Mouse (Mus musculus) midbrain, embryonic 11.5 days (tissue): ENCODE results near the gene Ryk. TPM values are rescaled to one million over a fixed set of nuclear protein-coding genes. Genes with fewer than 3 reads are reported as not detected.

ENCODE experiments used
- ATAC-seq: fragments of 200-750 bp; cut with Nextera tagmentation; 2 replicates; pipeline ENCODE4 v1.8.0; 2017; ENCODE audit warnings: moderate TSS enrichment, moderate library complexity; ENCODE audit not compliant: low FRiP score
- DNase-seq: peaks from one replicate; pipeline ENCODE4 v3.0.0; 2015; ENCODE audit warnings: low spot score; ENCODE audit errors: missing footprints
- H3K27ac ChIP-seq: fragments of 300-500 bp; sonication (generic); 2 replicates; pipeline ENCODE4 v1.5.1; 2014; ENCODE audit warnings: low read depth, low read length
- H3K27me3 ChIP-seq: fragments of 300-500 bp; sonication (generic); 2 replicates; pipeline ENCODE4 v1.6.1; 2014; ENCODE audit warnings: mild to moderate bottlenecking, low read length, moderate library complexity, mixed read lengths; ENCODE audit not compliant: control insufficient read depth, insufficient read depth
- H3K36me3 ChIP-seq: fragments of 300-500 bp; sonication (generic); 2 replicates; pipeline ENCODE4 v1.6.1; 2014; ENCODE audit warnings: mild to moderate bottlenecking, low read length, moderate library complexity, mixed read lengths; ENCODE audit not compliant: control insufficient read depth, insufficient read depth
- H3K4me1 ChIP-seq: fragments of 300-500 bp; sonication (generic); 2 replicates; pipeline ENCODE4 v1.6.1; 2014; ENCODE audit warnings: low read length; ENCODE audit not compliant: control insufficient read depth, insufficient read depth
- H3K4me2 ChIP-seq: fragments of 300-500 bp; sonication (generic); 2 replicates; pipeline ENCODE4 v1.6.1; 2014; ENCODE audit warnings: mild to moderate bottlenecking, moderate library complexity
- H3K4me3 ChIP-seq: fragments of 300-500 bp; sonication (generic); 2 replicates; pipeline ENCODE4 v1.5.1; 2014; ENCODE audit warnings: low read depth, low read length
- H3K9ac ChIP-seq: fragments of 300-500 bp; sonication (generic); 2 replicates; pipeline ENCODE4 v1.6.1; 2014; ENCODE audit warnings: low read length
- H3K9me3 ChIP-seq: fragments of 300-500 bp; sonication (generic); 2 replicates; pipeline ENCODE4 v1.6.1; 2016; ENCODE audit warnings: low read length; ENCODE audit not compliant: control insufficient read depth
- WGBS: fragments of 180-500 bp; shearing (Covaris S2); extraction: QIAGEN DNeasy Blood & Tissue Kit; methylation state at CpG from one replicate; pipeline ENCODE4 v1.1.7; 2014; 5-methylcytosine and 5-hydroxymethylcytosine counted together
- polyA plus RNA-seq: library from polyadenylated mRNA; unstranded; fragments of >200 nt; fragmentation: Nextera tagmentation; extraction: Ambion mirVana; gene quantifications from 2 replicates; pipeline ENCODE4 v1.2.1, GENCODE M21; 2014

Gene Ryk
- polyA plus RNA-seq, 1 experiment from 2014 or later, result 27.1 TPM

DNA sequence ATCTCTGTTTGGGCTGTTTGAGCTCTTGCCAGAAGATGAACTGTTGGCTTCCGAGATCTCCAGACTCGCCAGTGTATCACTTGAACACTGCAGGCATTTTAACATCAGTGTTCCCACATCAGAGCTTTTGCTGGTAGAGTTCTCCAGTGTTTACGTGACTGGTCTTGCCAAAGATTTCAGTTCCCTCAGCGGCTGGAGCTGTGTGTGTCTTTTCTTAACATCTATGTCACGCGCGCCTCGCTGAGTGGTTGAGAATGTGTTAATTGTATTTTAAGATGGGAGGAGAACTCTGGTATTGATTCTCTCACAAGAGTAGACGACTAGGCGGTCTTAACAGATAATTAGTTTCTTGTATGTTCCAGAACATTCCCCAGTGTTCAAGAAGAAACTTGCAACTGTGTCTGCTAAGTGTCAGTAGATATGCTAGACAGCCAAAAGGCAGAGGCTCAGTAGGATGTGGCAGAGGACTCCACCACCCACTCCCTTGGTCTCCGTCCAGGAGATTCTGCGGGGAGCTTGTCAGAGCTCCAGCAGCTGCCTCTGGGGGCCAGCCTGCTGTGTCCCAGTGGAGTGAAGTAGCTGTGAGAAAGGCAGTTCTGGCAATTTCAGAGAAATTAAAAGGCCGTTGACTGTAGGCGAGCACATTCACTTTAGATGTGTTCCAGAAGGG lies 29.3 kb downstream of the Ryk start:
- 78% methylated on average over 14 of the region's 14 CpGs for WGBS
- ATAC-seq (no peak), DNase-seq (no peak)
- no peak overlapping the region for H3K4me2 ChIP-seq
- no peaks in the 10 kb centered on the region for H3K9me3 ChIP-seq
- no peak overlapping the region for H3K27ac ChIP-seq
- no peak overlapping the region for H3K4me3 ChIP-seq
- H3K4me1 ChIP-seq, result no peaks in the 10 kb centered on the region; the same call in 1 of the 2 replicates
- H3K9ac ChIP-seq, result no peak overlapping the region
- no peaks in the 10 kb centered on the region for H3K36me3 ChIP-seq
- H3K27me3 ChIP-seq, result no peaks in the 10 kb centered on the region

DNA sequence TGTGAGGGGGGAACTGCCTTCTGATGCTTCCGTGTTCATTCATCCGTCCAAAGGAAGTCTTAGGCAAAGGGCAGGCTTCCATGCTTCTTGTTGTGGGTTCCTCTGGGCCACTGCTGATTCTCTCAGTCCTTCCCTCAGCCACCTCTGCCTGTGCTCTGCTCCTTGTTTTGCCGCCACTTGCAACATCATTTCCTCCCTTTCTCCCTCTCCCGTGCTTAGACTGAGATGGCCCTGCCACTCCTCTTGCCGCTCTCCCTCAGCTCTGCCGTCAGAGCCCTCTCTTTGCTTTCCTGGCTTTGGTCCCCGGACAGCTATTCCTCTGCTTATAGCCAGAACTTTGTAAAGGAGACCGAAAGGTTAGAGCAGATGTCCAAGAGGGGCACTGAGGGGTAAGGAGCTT lies 30.2 kb downstream of the Ryk start:
- no peak overlapping the region for H3K4me3 ChIP-seq
- no peaks in the 10 kb centered on the region; the same call in 1 of the 2 replicates for H3K4me1 ChIP-seq
- H3K36me3 ChIP-seq, result no peaks in the 10 kb centered on the region
- WGBS, result 74% methylated on average over 8 of the region's 8 CpGs
- DNase-seq, result no peak
- no peaks in the 10 kb centered on the region for H3K27me3 ChIP-seq
- H3K27ac ChIP-seq, result no peak overlapping the region
- no peak for ATAC-seq
- H3K9me3 ChIP-seq, result no peaks in the 10 kb centered on the region
- no peak overlapping the region for H3K9ac ChIP-seq
- H3K4me2 ChIP-seq, result no peak overlapping the region

DNA sequence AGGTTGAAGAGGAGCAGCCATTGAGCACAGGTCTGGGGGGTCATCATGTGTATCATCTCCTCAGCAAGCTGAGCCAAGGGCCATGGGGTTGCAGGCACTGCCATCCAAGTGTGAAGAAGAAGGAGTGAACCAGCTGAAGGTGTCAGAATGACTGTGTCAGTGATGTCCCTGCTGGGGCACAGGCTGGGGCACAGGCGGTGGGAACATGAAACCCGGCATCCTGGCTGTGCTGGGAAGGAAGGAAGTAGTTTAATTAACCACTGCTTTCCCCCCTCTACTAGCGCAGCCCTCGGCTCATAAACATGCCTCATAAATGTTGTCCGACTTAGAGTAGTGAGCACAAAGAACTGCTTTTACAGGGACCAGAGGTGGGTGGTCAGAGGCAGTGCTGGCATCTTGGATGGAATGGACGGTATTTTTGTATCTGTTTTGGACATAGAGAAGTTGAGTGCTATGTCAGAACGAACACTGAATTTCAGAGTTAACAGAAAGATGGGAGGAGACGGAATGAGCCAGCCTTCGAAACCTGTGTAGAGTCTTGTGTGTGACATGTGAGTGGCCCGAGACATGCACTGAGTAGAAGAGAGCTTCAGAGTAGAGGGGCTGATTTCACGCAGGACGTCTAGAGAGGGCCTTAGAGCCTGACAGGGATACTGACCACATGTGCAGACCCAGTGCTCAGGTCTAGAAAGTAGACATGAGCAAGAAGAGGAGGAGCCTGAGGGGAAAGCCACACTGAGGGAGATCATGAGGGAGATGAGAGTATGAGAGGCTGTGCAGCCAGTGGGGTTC lies 31.4 kb downstream of the Ryk start:
- peak; percentile 24; the same call in 1 of the 2 replicates for ATAC-seq
- no peaks in the 10 kb centered on the region for H3K36me3 ChIP-seq
- H3K4me1 ChIP-seq, result no peaks in the 10 kb centered on the region; the same call in 1 of the 2 replicates
- no peak overlapping the region for H3K9ac ChIP-seq
- H3K27ac ChIP-seq, result no peak overlapping the region
- no peak overlapping the region for H3K4me2 ChIP-seq
- no peaks in the 10 kb centered on the region for H3K27me3 ChIP-seq
- H3K9me3 ChIP-seq, result no peaks in the 10 kb centered on the region
- 82% methylated on average over 12 of the region's 12 CpGs for WGBS
- DNase-seq, result no peak
- H3K4me3 ChIP-seq, result no peak overlapping the region

DNA sequence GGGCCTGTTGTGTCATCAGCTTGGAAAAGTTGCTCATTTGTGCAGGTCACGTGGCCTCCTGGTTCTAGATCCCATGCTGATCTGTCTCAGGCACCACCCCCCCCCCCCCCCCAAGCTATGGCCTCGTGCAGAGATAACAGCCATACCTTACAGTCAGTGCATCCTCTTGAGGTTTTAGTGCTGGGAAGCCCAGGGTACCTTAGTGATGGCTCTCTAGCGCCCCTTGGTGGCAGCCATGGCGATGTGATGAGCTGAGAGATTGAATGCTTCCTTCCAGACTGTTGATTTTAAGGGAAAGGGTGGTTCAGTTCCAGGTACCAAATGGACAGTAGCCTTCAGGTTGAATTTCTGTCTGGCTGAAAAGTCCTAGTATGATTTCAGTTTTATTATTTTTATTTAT lies 32.2 kb downstream of the Ryk start:
- Histone ChIP-seq H3K36me3 (no peaks in the 10 kb centered on the region), H3K27me3 (no peaks in the 10 kb centered on the region), H3K9ac (no peak overlapping the region), H3K27ac (no peak overlapping the region), H3K9me3 (no peaks in the 10 kb centered on the region), H3K4me3 (no peak overlapping the region), H3K4me2 (no peak overlapping the region), H3K4me1 (no peaks in the 10 kb centered on the region; the same call in 1 of the 2 replicates)
- WGBS, result 8% methylated on average over 4 of the region's 4 CpGs
- peak; percentile 93 for DNase-seq
- ATAC-seq, result peak; percentile 80

DNA sequence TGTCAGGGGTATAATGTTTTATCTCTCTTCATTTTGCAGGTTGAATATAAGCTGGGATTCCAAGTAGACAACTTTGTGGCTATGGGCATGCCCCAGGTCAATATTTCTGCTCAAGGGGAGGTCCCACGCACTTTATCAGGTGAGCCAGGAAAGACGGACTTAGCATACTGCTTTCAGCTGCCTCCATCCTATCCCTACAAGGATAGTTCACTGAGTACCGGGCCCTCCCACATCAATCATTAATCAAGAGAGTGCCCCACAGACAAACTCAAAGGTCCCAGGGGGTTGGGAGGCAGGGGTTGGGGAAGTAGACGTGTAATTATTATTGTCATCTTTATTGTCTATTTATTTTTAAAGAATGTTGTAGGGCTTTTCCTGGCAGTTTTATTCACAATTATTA lies 32.8 kb downstream of the Ryk start:
- H3K4me2 ChIP-seq, result no peak overlapping the region
- no peaks in the 10 kb centered on the region for H3K9me3 ChIP-seq
- no peak for DNase-seq
- no peak overlapping the region for H3K4me3 ChIP-seq
- H3K27me3 ChIP-seq, result no peaks in the 10 kb centered on the region
- WGBS, result 91% methylated on average over 4 of the region's 4 CpGs
- H3K9ac ChIP-seq, result no peak overlapping the region
- peaks cover 2% of the 10 kb centered on the region; the same call in 1 of the 2 replicates for H3K36me3 ChIP-seq
- no peak overlapping the region for H3K27ac ChIP-seq
- no peaks in the 10 kb centered on the region; the same call in 1 of the 2 replicates for H3K4me1 ChIP-seq
- no peak for ATAC-seq

DNA sequence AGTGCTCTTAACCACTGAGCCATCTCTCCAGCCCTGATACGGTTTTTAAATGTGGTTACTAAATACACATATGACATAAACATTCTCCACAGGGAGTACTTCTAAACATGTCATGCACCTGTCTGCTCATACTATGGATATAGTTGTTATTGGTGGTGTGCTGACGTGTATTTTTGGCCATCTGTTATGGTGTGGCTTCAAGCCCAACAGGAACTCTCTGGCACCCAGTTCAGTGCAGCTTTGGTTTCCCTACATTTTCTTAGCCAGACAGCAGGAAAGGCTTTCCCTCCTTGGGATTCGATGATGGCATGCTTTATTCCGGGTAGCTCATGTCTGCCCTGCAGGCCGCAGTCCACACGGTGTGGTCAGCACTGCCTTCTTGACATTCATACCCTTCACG lies 33.7 kb downstream of the Ryk start:
- Histone ChIP-seq H3K27me3 (no peaks in the 10 kb centered on the region), H3K9me3 (no peaks in the 10 kb centered on the region), H3K4me1 (no peaks in the 10 kb centered on the region; the same call in 1 of the 2 replicates), H3K36me3 (peaks cover 2% of the 10 kb centered on the region; the same call in 1 of the 2 replicates), H3K4me2 (no peak overlapping the region), H3K4me3 (no peak overlapping the region), H3K27ac (no peak overlapping the region), H3K9ac (no peak overlapping the region)
- 90% methylated on average over 7 of the region's 7 CpGs for WGBS
- DNase-seq, result no peak
- no peak for ATAC-seq

DNA sequence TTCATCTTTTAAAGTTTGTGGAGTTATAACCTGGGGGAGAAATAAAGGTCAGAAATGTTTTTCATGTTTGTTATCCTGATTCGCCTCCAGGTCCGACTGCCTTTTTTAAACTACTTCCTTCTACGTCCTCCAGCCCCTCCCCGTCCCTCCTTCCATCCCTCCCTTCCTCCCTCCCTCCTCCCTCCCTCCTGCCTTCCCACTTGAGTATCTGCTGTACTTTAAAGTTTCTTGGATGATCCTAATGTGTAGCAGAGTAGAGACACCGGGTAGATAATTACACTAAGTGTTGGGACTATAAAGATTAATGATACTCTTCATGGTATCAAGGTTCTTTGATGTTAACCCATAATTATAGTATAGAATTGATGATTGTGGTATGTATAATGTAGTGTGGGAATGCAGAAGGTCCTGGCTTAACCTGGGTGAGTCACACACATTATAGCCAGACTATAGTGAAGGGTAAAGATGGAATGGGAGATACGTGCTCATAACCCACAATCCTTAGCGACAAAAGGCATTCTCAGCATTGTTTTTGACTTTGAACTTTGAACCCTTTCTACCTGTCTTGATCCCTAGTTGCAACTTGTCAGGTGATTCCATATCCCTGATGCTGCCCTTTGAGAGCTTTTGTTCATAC lies 41.5 kb downstream of the Ryk start:
- 93% methylated on average over 7 of the region's 7 CpGs for WGBS

DNA sequence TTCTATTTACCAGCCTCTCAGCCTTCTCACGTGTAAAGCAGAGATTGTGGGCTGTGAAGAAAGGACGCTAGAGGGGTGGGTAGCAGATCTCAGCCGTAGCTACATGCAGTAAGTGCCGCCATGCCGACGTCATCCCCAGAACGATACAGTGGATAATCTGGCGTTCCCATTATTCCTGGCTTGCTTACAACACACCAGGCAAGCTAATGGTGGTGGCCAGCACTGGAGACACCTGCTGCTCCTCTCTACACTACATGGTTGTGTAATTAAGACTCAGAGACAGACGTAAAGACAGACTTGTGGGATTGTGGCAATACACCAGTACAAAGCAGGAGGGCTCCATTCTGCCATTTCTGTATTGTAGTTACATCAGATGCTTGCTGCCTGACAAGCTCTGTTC lies 43.2 kb downstream of the Ryk start:
- H3K36me3 ChIP-seq, result peaks cover 2% of the 10 kb centered on the region; the same call in 1 of the 2 replicates
- WGBS, result 86% methylated on average over 9 of the region's 9 CpGs

More for the DNA sequence above, 41.5 kb downstream of the Ryk start:
- Histone ChIP-seq H3K27me3 (no peaks in the 10 kb centered on the region), H3K4me3 (no peak overlapping the region), H3K36me3 (peaks cover 4% of the 10 kb centered on the region; the same call in 1 of the 2 replicates), H3K9ac (no peak overlapping the region), H3K4me1 (no peaks in the 10 kb centered on the region), H3K27ac (no peak overlapping the region), H3K4me2 (no peak overlapping the region), H3K9me3 (no peaks in the 10 kb centered on the region)
- ATAC-seq (no peak), DNase-seq (no peak)

DNA sequence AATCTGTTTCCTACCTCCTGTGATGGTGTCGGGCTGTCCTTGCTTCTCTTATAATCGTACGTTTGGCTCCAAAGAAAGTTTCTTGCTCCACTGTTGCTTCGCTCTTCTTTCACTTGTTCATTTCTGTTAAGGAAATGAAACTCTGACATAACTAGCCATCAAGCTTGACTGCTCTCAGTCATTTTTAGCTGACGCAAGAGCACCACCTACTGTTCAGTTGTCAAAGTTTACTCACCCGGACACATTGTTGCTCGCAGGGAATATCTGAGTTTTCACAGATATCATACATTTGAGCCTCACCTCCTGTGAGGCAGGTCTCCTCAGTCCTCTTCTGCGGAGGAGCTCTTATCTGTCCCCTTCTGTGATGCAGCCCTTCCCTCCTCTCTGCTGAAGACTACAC lies 44.8 kb downstream of the Ryk start:
- DNase-seq (peak; percentile 88), ATAC-seq (no peak)
- Histone ChIP-seq H3K27ac (no peak overlapping the region), H3K4me2 (no peak overlapping the region), H3K4me1 (no peaks in the 10 kb centered on the region), H3K27me3 (no peaks in the 10 kb centered on the region), H3K36me3 (peaks cover 2% of the 10 kb centered on the region; the same call in 1 of the 2 replicates), H3K9me3 (no peaks in the 10 kb centered on the region), H3K4me3 (no peak overlapping the region), H3K9ac (no peak overlapping the region)
- 69% methylated on average over 8 of the region's 8 CpGs for WGBS

More for the DNA sequence above, 43.2 kb downstream of the Ryk start:
- no peaks in the 10 kb centered on the region for H3K9me3 ChIP-seq
- peak; percentile 72 for DNase-seq
- no peak for ATAC-seq
- H3K27ac ChIP-seq, result no peak overlapping the region
- H3K4me2 ChIP-seq, result no peak overlapping the region
- no peak overlapping the region for H3K4me3 ChIP-seq
- H3K4me1 ChIP-seq, result no peaks in the 10 kb centered on the region
- no peaks in the 10 kb centered on the region for H3K27me3 ChIP-seq
- H3K9ac ChIP-seq, result no peak overlapping the region
